Mouse (Mus musculus) WW6 (cell line): ENCODE data around the gene Mrgprd.

Source experiments
- DNase-seq: peaks from one replicate; pipeline ENCODE4 v3.0.0-alpha.2; 2013; ENCODE audit warnings: low read depth, low spot score

Mrgprd gene

GRCm38 (mm10) chr7:145302488-145303285 lies 11.9 kb upstream of the Mrgprd start:
- DNase-seq = peak; percentile 57

GRCm38 (mm10) chr7:145304153-145304552 lies 10.5 kb upstream of the Mrgprd start:
- no peak for DNase-seq

GRCm38 (mm10) chr7:145307636-145308035 lies 7.0 kb upstream of the Mrgprd start:
- DNase-seq = no peak

- no peak for DNase-seq
Observed at GRCm38 (mm10) chr7:145308061-145308675, 6.5 kb upstream of the Mrgprd start.

- DNase-seq = no peak
Observed at GRCm38 (mm10) chr7:145308866-145309265, 5.8 kb upstream of the Mrgprd start.

- no peak for DNase-seq
Observed at GRCm38 (mm10) chr7:145309877-145310276, 4.8 kb upstream of the Mrgprd start.

- no peak for DNase-seq
Observed at GRCm38 (mm10) chr7:145310526-145310925, 4.1 kb upstream of the Mrgprd start.

GRCm38 (mm10) chr7:145312137-145312536 lies 2.5 kb upstream of the Mrgprd start:
- DNase-seq = no peak

- no peak for DNase-seq
Observed at GRCm38 (mm10) chr7:145317522-145317921, 2.9 kb downstream of the Mrgprd start.

- no peak for DNase-seq
Observed at GRCm38 (mm10) chr7:145319481-145319880, 4.8 kb downstream of the Mrgprd start.

- DNase-seq = no peak
Observed at GRCm38 (mm10) chr7:145323607-145324006, 9.0 kb downstream of the Mrgprd start.

- peak; percentile 58 for DNase-seq
Observed at GRCm38 (mm10) chr7:145325697-145326096, 11.1 kb downstream of the Mrgprd start.

- no peak for DNase-seq
Observed at GRCm38 (mm10) chr7:145329982-145330381, 15.3 kb downstream of the Mrgprd start.

GRCm38 (mm10) chr7:145330641-145331040 lies 16.0 kb downstream of the Mrgprd start:
- DNase-seq = no peak

- no peak for DNase-seq
Observed at GRCm38 (mm10) chr7:145332376-145333041, 17.9 kb downstream of the Mrgprd start.

GRCm38 (mm10) chr7:145333936-145334335 lies 19.3 kb downstream of the Mrgprd start:
- no peak for DNase-seq

- no peak for DNase-seq
Observed at GRCm38 (mm10) chr7:145334428-145335027, 19.9 kb downstream of the Mrgprd start.

GRCm38 (mm10) chr7:145335199-145335598 lies 20.6 kb downstream of the Mrgprd start:
- no peak for DNase-seq

GRCm38 (mm10) chr7:145335616-145336332 lies 21.1 kb downstream of the Mrgprd start:
- DNase-seq = no peak

GRCm38 (mm10) chr7:145337889-145338288 lies 23.3 kb downstream of the Mrgprd start:
- DNase-seq = no peak

GRCm38 (mm10) chr7:145340248-145340904 lies 25.7 kb downstream of the Mrgprd start:
- DNase-seq = no peak
